Mouse (Mus musculus): ENCODE data around the gene Gm5478. TPM values are rescaled to one million over a fixed set of nuclear protein-coding genes. Genes with fewer than 3 reads are reported as not detected.
"Not testable (repeated sequence)": the region's sequence is repeated elsewhere in the genome, so short reads cannot be mapped to it uniquely, and the experiment has no call there.

Gm5478 gene
- total RNA-seq (2021) (not detected), polyA plus RNA-seq (2012; rRNA removed) (not detected in 2 replicates)
- long read RNA-seq: 0 reads

DNA sequence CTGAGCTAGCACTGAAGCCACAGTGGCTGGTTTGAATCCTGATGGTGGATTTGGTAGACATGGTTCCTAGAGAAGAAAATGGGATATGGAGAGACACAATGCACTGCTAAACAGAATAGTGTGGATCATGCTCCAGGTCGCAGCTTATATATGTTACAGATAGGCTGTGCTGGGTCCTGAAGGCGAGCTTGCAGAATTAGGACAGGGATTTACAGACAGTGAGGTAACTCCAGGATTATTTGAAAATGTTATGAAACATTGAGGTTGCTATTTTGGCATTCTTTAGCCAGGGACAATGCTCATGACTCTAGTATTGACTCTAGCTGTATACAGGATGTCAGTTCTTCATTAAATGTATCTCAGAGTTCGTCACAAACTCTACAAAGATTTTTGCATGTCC, at the start of gene Gm5478:
Gene Gm5478 (minus strand): TSS at position 101 of the 400 bp plus-strand sequence.
- DNase-seq: no peak

DNA sequence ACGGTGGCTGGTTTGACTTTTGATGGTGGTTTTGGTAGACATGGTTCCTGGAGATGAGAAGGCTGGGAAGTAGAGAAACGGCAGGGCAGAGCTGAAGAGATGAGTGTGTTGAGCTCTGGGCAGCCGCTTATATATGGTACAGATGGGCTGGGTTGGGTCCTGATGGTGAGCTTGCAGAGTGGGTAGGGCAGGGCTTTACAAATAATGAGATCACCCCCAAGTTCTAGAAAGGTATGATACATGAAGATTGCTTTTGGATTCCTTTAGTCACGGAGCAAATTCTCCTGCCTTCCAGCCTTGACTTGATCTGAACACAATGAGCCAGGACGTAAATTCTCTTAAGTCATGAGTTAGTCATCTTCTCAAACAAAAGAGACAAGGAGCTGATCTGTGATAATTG, 47.0 kb upstream of the Gm5478 start, which contains the start of gene Krt6a:
Gene Krt6a (minus strand): TSS at position 101 of the 400 bp plus-strand sequence.
- no peak for DNase-seq

- DNase-seq: not testable (repeated sequence)
These were observed 43.3 kb upstream of the Gm5478 start for GRCm38 (mm10) chr15:101690460-101690859.

DNA sequence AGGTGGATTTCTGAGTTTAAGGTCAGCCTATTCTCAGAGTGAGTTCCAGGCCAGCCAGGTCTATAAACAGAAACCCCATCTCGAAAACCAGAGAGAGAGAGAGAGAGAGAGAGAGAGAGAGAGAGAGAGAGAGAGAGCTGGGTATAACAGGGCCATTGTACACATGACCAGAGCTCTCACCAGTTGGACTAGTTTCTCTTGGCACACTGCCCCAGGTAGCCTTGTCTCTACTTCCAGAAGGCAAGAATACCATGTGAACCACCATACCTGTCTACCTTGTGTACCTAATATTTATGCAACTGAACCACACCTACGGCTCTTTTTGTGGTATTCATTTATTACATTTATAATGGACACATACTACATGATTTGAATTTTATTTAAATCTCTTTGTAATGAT, 41.0 kb upstream of the Gm5478 start:
- no peak for DNase-seq

GRCm38 (mm10) chr15:101680187-101680586, 33.0 kb upstream of the Gm5478 start, which contains the start of gene Krt6b:
Gene Krt6b, minus strand, starts transcription at chr15:101680287.
- no peak for DNase-seq

DNA sequence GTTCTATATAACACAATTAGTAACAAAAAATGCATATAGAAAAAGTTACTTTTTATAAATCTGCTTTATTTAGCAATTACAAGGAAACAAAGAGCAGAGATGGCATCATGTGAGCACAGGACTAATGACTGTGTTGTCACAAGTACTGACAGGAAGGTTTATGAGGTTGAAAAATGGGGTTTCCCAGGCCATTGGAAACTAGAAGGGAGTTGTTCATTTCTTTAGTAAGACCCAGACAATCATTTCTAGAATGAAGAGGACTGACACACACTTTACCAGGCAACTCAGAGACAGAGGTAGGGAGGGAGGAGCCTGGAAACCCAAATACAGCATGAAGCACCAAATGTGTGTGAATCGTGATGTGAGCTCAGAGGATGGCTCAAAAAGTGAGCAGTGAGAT, 28.8 kb upstream of the Gm5478 start:
- no peak for DNase-seq

GRCm38 (mm10) chr15:101652736-101653265, 5.6 kb upstream of the Gm5478 start:
- DNase-seq: peak; percentile 30

- DNase-seq: no peak
These were observed 19.3 kb downstream of the Gm5478 start, which contains the start of gene Gm5414 for GRCm38 (mm10) chr15:101627884-101628283. Gene Gm5414, minus strand, starts transcription at chr15:101628188.

DNA sequence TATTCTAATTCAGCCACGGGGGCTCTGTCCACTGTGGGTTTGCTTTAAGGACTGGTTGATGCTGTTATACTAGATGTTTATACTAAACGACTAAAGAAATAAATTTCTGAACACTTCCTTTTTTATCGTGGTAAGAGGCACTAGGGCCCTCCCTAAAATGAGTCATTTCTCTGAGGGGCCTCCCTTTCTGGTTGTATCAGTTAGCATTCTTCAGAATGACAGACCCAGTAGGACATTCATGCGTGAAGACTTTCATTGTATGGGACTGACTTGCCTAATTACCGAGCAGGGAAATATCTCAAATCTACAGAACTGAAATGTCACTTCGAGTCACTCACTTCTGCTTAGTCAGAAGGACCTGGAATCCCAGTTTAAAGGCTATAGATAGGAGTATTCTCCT, 48.1 kb downstream of the Gm5478 start:
- DNase-seq: no peak

Small RNA genes lying within 50 kb of the gene (microRNA-seq; reads per million reads assigned to microRNA genes)
- gene Gm44342: 0 reads per million in 2 experiments
- gene Gm44383: 0 reads per million in 2 experiments
- 0 reads per million in 2 experiments for gene Gm44479

Other genes with a start within 250 kb of the Gm5478 start
- gene Krt7, start 236.3 kb downstream of the Gm5478 start, total RNA-seq (2021): 1 to 10 TPM; 2.1 to 3.2 TPM
- gene Krt7, start 236.3 kb downstream of the Gm5478 start, polyA plus RNA-seq (2012; rRNA removed): 0.76 and 1.2 TPM in 2 replicates
- not detected for gene Krt87, start 208.6 kb downstream of the Gm5478 start, total RNA-seq (2021)
- 0.04 TPM in 1 of 2 replicates, not detected in the other for gene Krt87, start 208.6 kb downstream of the Gm5478 start, polyA plus RNA-seq (2012; rRNA removed)
- gene Krt88, start 199.6 kb downstream of the Gm5478 start, total RNA-seq (2021): not detected
- not detected in 2 replicates for gene Krt88, start 199.6 kb downstream of the Gm5478 start, polyA plus RNA-seq (2012; rRNA removed)
- not detected for gene Krt81, start 183.6 kb downstream of the Gm5478 start, total RNA-seq (2021)
- gene Krt81, start 183.6 kb downstream of the Gm5478 start, polyA plus RNA-seq (2012; rRNA removed): not detected in 2 replicates
- gene Krt86, start 173.9 kb downstream of the Gm5478 start, total RNA-seq (2021): not detected
- gene Krt86, start 173.9 kb downstream of the Gm5478 start, polyA plus RNA-seq (2012; rRNA removed): not detected in 2 replicates
- gene Krt83, start 155.9 kb downstream of the Gm5478 start, total RNA-seq (2021): not detected
- gene Krt83, start 155.9 kb downstream of the Gm5478 start, polyA plus RNA-seq (2012; rRNA removed): 0.12 TPM in 1 of 2 replicates, not detected in the other
- not detected for gene Gm49425, start 130.1 kb downstream of the Gm5478 start, total RNA-seq (2021)
- not detected in 2 replicates for gene Gm49425, start 130.1 kb downstream of the Gm5478 start, polyA plus RNA-seq (2012; rRNA removed)
- not detected for gene Krt84, start 114.6 kb downstream of the Gm5478 start, total RNA-seq (2021)
- not detected in 2 replicates for gene Krt84, start 114.6 kb downstream of the Gm5478 start, polyA plus RNA-seq (2012; rRNA removed)
- gene Krt82, start 96.7 kb downstream of the Gm5478 start, total RNA-seq (2021): not detected
- gene Krt82, start 96.7 kb downstream of the Gm5478 start, polyA plus RNA-seq (2012; rRNA removed): not detected in 2 replicates
- gene Krt90, start 84.4 kb downstream of the Gm5478 start, total RNA-seq (2021): not detected
- not detected in 2 replicates for gene Krt90, start 84.4 kb downstream of the Gm5478 start, polyA plus RNA-seq (2012; rRNA removed)
- gene Krt75, start 73.5 kb downstream of the Gm5478 start, total RNA-seq (2021): not detected
- not detected in 2 replicates for gene Krt75, start 73.5 kb downstream of the Gm5478 start, polyA plus RNA-seq (2012; rRNA removed)
- gene Gm5414, start 19.2 kb downstream of the Gm5478 start, total RNA-seq (2021): not detected
- gene Gm5414, start 19.2 kb downstream of the Gm5478 start, polyA plus RNA-seq (2012; rRNA removed): not detected in 2 replicates
- not detected for gene Krt6b, start 32.9 kb upstream of the Gm5478 start, total RNA-seq (2021)
- not detected in 2 replicates for gene Krt6b, start 32.9 kb upstream of the Gm5478 start, polyA plus RNA-seq (2012; rRNA removed)
- gene Krt6a, start 46.9 kb upstream of the Gm5478 start, total RNA-seq (2021): not detected
- gene Krt6a, start 46.9 kb upstream of the Gm5478 start, polyA plus RNA-seq (2012; rRNA removed): not detected in 2 replicates
- gene Krt5, start 65.5 kb upstream of the Gm5478 start, total RNA-seq (2021): not detected
- gene Krt5, start 65.5 kb upstream of the Gm5478 start, polyA plus RNA-seq (2012; rRNA removed): 0.06 TPM in 1 of 2 replicates, not detected in the other
- not detected for gene Krt71, start 95.7 kb upstream of the Gm5478 start, total RNA-seq (2021)
- not detected in 2 replicates for gene Krt71, start 95.7 kb upstream of the Gm5478 start, polyA plus RNA-seq (2012; rRNA removed)
- not detected for gene Krt72, start 139.1 kb upstream of the Gm5478 start, total RNA-seq (2021)
- not detected in 2 replicates for gene Krt72, start 139.1 kb upstream of the Gm5478 start, polyA plus RNA-seq (2012; rRNA removed)
- not detected for gene Krt73, start 155.0 kb upstream of the Gm5478 start, total RNA-seq (2021)
- not detected in 2 replicates for gene Krt73, start 155.0 kb upstream of the Gm5478 start, polyA plus RNA-seq (2012; rRNA removed)
- gene Krt2, start 170.8 kb upstream of the Gm5478 start, total RNA-seq (2021): not detected
- not detected in 2 replicates for gene Krt2, start 170.8 kb upstream of the Gm5478 start, polyA plus RNA-seq (2012; rRNA removed)
- under 1 TPM; 0.10 to 0.17 TPM for gene Krt1, start 203.4 kb upstream of the Gm5478 start, total RNA-seq (2021)
- gene Krt1, start 203.4 kb upstream of the Gm5478 start, polyA plus RNA-seq (2012; rRNA removed): 0.68 and 1.2 TPM in 2 replicates
- gene Krt77, start 222.3 kb upstream of the Gm5478 start, total RNA-seq (2021): not detected
- not detected in 2 replicates for gene Krt77, start 222.3 kb upstream of the Gm5478 start, polyA plus RNA-seq (2012; rRNA removed)
- not detected for gene Krt76, start 245.5 kb upstream of the Gm5478 start, total RNA-seq (2021)
- gene Krt76, start 245.5 kb upstream of the Gm5478 start, polyA plus RNA-seq (2012; rRNA removed): not detected in 2 replicates

All from adrenal gland, adult 2 months (tissue).